Mouse (Mus musculus) liver, adult 2 months (tissue): ENCODE results near the gene Syce3.

Experiments used
- CTCF ChIP-seq: fragments of 200-500 bp; IDR thresholded peaks from 2 replicates; pipeline ENCODE4 v1.5.1; 2011; ENCODE audit warnings: low read depth, low read length, control low read depth
- POLR2A ChIP-seq: fragments of 200-500 bp; IDR thresholded peaks from 2 replicates; pipeline ENCODE4 v1.6.1; 2011; ENCODE audit warnings: low read length, control low read depth; ENCODE audit not compliant: insufficient read depth; ENCODE audit errors: extremely low read depth

DNA sequence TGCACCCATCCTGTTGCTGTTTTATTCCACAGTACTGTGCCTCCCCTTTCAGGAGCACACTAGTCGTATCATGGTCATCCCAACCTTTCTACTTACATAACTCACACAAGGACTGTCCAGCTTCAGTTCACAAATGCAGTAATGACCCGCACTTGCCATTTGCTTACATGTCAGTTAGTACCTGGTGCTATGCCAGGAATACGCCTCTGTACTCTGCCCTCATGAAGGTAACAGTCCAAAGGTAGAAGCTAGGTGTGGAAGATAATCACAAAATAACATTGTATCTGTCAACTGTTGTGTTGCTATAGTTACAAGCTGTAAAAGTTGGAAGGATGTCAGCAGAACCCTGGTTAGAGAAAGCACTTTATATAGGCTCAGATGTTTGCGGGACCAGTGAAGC lies 13.4 kb downstream of the Syce3 start:
- no peak for TF ChIP-seq CTCF
- TF ChIP-seq POLR2A: no peak
